Mouse (Mus musculus) C2C12 (cell line): ENCODE data around the gene Fchsd2. TPM values are rescaled to one million over a fixed set of nuclear protein-coding genes. Genes with fewer than 3 reads are reported as not detected.
A peak's percentile ranks its signal among the peaks of the same experiment; 100 is the strongest.

ENCODE experiments used
- H3K27me3 ChIP-seq: one replicate; pipeline ENCODE4 v1.6.1; 2011; ENCODE audit not compliant: control insufficient read depth, insufficient read depth, insufficient read length
- H3K36me3 ChIP-seq: one replicate; pipeline ENCODE4 v1.6.1; 2011; ENCODE audit not compliant: control insufficient read depth, insufficient read depth
- H3K4me3 ChIP-seq: one replicate; pipeline ENCODE4 v1.5.1; 2011; ENCODE audit warnings: mild to moderate bottlenecking, control low read depth; ENCODE audit not compliant: poor library complexity, insufficient read depth, severe bottlenecking
- H3K79me2 ChIP-seq: one replicate; pipeline ENCODE4 v1.6.1; 2011; ENCODE audit not compliant: control insufficient read depth, insufficient read depth
- H3K79me3 ChIP-seq: one replicate; pipeline ENCODE4 v1.6.1; 2011; ENCODE audit warnings: low read depth, control low read depth
- H3ac ChIP-seq: one replicate; pipeline ENCODE3; 2011; ENCODE audit warnings: low read depth; ENCODE audit not compliant: control insufficient read depth, insufficient read length
- CEBPB ChIP-seq: IDR thresholded peaks from one replicate; pipeline ENCODE4 v1.6.1; 2011; ENCODE audit warnings: low read depth, mild to moderate bottlenecking, control low read depth, moderate library complexity
- CTCF ChIP-seq: IDR thresholded peaks from one replicate; pipeline ENCODE4 v1.5.1; 2011; ENCODE audit not compliant: control insufficient read depth, insufficient read depth, insufficient read length
- FOSL1 ChIP-seq: IDR thresholded peaks from one replicate; pipeline ENCODE4 v1.8.0; 2011; ENCODE audit warnings: mild to moderate bottlenecking, low read length; ENCODE audit not compliant: poor library complexity, insufficient read depth, severe bottlenecking
- MAX ChIP-seq: IDR thresholded peaks from one replicate; pipeline ENCODE4 v1.6.1; 2011; ENCODE audit warnings: mild to moderate bottlenecking, control low read depth
- MYOD1 ChIP-seq: IDR thresholded peaks from one replicate; pipeline ENCODE4 v1.6.1; 2011; ENCODE audit warnings: low read depth; ENCODE audit not compliant: control insufficient read depth, insufficient read length
- MYOG ChIP-seq: IDR thresholded peaks from one replicate; pipeline ENCODE4 v1.6.1; 2011; ENCODE audit not compliant: control insufficient read depth, insufficient read length; ENCODE audit errors: extremely low read depth
- USF1 ChIP-seq: IDR thresholded peaks from one replicate; pipeline ENCODE4 v1.6.1; 2011; ENCODE audit warnings: low read depth, mild to moderate bottlenecking, control low read depth, moderate library complexity
- polyA plus RNA-seq: library from polyadenylated mRNA; unstranded; fragments of >200 nt; fragmentation: generic; extraction: Trizol; gene quantifications from one replicate; pipeline ENCODE4 v1.2.1, GENCODE M21; 2012; ENCODE audit warnings: missing spikeins

Gene Fchsd2
- polyA plus RNA-seq, 1 experiment: 2.4 TPM

DNA sequence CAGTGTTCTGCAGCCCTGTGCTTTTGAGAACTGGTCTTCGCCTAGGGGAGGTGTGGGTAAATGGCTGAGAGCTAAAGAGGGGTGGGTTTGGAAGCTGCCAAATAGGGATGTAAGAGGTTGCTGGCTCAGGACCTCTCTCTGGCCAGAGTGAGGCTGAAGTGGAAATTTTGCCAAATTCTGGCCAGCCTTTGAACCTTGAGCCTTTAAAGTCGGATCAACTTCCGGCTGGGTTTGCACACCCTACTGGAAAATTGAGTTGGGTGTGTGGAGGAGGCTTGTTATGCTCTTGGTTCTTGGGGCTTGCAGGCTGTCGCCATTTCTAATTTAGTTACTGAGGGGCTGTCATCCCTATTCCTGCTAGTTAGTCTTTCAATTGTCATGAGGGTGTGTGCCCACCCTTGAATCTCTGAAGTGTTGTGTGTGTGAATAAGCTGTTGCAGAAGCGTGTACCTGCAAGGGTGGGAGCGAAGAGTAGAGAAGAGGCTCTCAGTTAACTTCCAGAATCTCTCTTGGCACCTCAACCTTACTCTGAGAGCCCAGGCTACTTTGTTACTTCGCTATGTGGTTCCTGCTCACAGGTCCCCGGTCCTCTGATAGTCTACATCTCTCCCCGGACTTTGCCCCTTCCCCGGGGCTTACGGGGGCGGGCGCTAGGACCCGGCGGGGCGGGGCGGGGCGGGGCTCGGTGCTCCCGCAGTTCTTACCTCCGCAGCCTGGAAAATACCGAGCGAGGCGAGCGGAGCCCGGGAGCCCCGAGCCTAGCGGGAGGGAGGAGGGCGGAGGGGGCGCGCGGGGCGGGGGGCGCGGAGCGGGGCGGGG lies 227.9 kb downstream of the Fchsd2 start:
- Histone ChIP-seq H3K79me3 (no peaks in the 10 kb centered on the region), H3K36me3 (no peaks in the 10 kb centered on the region), H3K27me3 (no peaks in the 10 kb centered on the region), H3K4me3 (peak overlapping the region; percentile 14), H3ac (no peak overlapping the region), H3K79me2 (no peaks in the 10 kb centered on the region)
- TF ChIP-seq CTCF: no peak
- TF ChIP-seq CEBPB: no peak
- no peak for TF ChIP-seq FOSL1
- TF ChIP-seq MAX: no peak
- no peak for TF ChIP-seq USF1
- TF ChIP-seq MYOD1: no peak
- no peak for TF ChIP-seq MYOG

DNA sequence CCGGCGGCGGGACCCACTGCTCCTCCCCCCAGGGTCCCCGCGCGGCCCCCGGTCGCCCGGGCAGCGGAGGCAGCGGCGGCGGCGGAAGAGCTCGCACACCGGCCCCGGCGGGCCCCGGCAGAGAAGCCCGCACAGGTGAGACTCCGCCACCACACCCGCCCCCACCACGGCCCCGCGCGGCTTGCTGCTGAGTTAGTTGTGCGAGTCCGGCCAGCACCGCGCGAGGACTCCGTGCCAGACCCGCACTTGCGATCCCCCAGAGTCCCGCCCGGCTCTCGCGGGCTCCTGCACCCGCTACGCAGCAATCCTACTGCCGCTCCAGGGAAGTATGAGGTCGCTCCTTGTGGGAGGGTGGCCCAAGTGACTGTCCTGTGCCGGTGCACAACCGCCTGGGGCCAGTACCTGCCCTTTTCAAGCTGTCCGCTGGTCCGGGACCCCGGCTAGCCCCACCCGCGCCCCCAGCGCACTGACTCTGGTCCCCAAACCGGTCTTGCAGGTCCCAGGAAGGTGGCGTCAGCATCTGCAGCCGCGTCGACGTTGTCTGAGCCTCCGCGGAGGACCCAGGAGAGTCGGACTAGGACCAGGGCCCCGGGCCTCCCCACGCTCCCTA lies 228.7 kb downstream of the Fchsd2 start:
- peak overlapping the region; percentile 36 for H3ac ChIP-seq
- H3K27me3 ChIP-seq: no peaks in the 10 kb centered on the region
- peak overlapping the region; percentile 14 for H3K4me3 ChIP-seq
- no peaks in the 10 kb centered on the region for H3K79me2 ChIP-seq
- H3K36me3 ChIP-seq: no peaks in the 10 kb centered on the region
- TF ChIP-seq MYOG: no peak
- TF ChIP-seq FOSL1: no peak
- no peak for TF ChIP-seq MYOD1
- no peak for TF ChIP-seq CEBPB
- no peak for TF ChIP-seq MAX
- no peak for TF ChIP-seq CTCF
- no peak for TF ChIP-seq USF1
- no peaks in the 10 kb centered on the region for H3K79me3 ChIP-seq

DNA sequence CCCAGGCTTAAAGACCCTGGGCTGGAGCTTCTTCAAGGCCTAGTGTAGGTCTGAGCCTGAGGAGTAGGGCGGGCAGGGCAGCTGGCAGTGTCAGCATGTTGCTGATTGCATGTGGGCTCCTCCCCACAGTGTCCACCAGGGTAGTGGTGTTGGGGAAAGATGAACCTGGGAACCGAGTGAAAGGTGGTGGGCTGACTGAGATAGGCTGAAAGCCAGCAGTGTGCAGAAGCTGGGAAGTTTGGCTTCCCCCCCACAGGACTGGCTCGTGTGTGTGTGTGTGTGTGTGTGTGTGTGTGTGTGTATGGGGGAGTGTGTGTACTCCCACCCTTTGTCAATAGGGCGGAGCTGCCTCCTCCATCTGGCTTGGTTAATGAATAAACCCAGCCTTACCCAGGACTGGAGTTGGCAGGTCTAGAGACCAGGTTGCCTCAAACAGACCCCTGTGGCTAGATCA lies 230.5 kb downstream of the Fchsd2 start:
- H3K36me3 ChIP-seq: no peaks in the 10 kb centered on the region
- H3K79me2 ChIP-seq: no peaks in the 10 kb centered on the region
- H3K79me3 ChIP-seq: no peaks in the 10 kb centered on the region
- H3K27me3 ChIP-seq: no peaks in the 10 kb centered on the region
- H3ac ChIP-seq: no peak overlapping the region
- no peak overlapping the region for H3K4me3 ChIP-seq
- TF ChIP-seq CTCF: no peak
- TF ChIP-seq MAX: no peak
- TF ChIP-seq FOSL1: no peak
- TF ChIP-seq MYOD1: no peak
- TF ChIP-seq MYOG: no peak
- no peak for TF ChIP-seq CEBPB
- TF ChIP-seq USF1: no peak

DNA sequence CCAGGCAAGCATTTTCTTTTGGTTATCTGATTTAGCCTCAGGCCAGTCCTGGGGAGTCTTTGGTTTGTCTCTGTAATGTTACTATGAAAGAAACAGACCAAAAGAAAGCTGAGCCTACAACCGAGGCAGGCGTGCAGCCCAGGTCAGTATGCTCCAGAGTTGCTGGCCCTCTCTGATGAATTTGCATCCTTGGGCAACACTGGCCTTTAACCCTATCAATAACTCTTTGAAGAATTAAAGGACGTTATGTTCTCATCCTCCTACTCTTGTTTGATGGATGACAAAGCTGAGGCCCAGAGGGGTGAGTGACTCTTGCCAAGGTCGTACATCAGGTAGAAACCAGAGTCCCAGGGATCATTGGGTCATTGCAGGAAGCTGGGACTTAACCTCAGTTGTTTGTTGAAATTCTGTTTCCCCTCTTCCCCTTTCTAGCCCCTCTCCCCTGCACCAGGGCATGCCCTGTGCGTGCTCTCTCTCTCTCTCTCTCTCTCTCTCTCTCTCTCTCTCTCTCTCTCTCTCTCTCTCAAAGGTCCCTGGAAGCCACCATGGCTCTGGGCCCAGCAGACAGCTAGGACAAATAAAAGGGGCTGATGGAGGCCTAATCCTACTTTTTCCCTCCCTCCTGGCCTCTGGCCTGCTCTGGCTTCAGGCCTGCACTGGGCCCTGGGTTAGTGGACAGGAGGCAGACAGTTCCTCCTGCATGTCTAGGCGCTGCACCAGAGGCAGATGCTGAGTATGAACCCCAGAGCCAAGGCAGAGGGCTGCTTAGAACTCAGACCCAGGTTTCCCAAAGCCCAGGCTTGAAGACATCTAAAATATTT lies 231.7 kb downstream of the Fchsd2 start:
- Histone ChIP-seq H3ac (no peak overlapping the region), H3K27me3 (no peaks in the 10 kb centered on the region), H3K79me3 (no peaks in the 10 kb centered on the region), H3K36me3 (no peaks in the 10 kb centered on the region), H3K4me3 (no peak overlapping the region), H3K79me2 (no peaks in the 10 kb centered on the region)
- TF ChIP-seq MYOD1 (no peak), MAX (no peak), FOSL1 (no peak), USF1 (no peak), MYOG (no peak), CTCF (no peak), CEBPB (no peak)

DNA sequence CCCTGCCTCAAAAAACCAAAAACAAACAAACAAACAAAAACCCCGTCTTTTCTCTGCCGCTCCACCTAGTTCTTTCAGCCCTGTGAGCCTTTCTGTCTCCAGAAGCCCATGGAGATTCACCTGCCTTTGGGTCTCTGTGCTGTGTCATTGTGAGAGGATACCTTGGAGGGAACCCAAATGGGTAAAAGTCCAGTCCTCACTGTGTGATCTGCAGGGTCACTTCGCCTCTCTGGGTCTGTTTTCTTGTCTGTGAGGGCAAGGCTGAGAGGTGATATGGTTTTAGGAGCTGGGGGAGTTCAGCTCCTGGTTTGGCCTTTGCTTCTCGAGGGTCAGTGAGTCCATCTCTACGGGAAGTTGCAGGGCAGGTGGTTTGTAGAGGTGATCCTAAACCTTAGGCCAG lies 233.3 kb downstream of the Fchsd2 start:
- Histone ChIP-seq H3K79me2 (no peaks in the 10 kb centered on the region), H3ac (no peak overlapping the region), H3K36me3 (no peaks in the 10 kb centered on the region), H3K27me3 (no peaks in the 10 kb centered on the region), H3K79me3 (no peaks in the 10 kb centered on the region), H3K4me3 (no peak overlapping the region)
- TF ChIP-seq MYOD1: no peak
- TF ChIP-seq USF1: no peak
- no peak for TF ChIP-seq CTCF
- TF ChIP-seq MAX: no peak
- TF ChIP-seq FOSL1: no peak
